Mouse (Mus musculus): ENCODE measurements around the gene Mid1ip1.
A peak's percentile ranks its signal among the peaks of the same experiment; 100 is the strongest.

DNA sequence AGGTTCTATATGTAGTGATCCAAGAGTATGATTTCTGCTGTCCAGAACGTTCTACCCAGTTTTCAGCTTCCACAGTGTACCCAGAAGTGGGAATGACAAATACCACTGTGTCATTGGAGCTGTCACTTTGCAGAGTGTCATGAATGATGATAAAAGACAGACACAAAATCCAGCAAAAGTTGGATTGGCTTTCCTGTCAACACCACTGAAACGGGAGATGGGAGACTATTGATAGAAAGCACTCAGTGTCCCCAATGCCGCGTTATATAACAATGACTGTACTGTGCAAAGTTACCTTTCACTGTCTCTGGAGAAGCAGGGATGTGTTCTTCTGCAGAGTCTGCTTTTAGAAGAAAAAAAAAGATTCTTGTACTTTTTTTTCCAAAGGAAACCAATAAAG, 44.1 kb downstream of the Mid1ip1 start:
- TF ChIP-seq CTCF (IDR thresholded peaks at IDR 0.05; ENCODE audit: low read depth) (no peak), EP300 (IDR thresholded peaks at IDR 0.05; ENCODE audit: low read depth) (0 out of 2 replicates have a peak, but pooled peaks have one; percentile 21)

All from heart, postnatal 0 days (tissue).